Mouse (Mus musculus): Measurements from ENCODE around the gene Rnf8.

- TF ChIP-seq CTCF (IDR thresholded peaks at IDR 0.05; ENCODE audit: low read depth, low read length) (no peak), TAL1 (conservative IDR thresholded peaks at IDR 0.05; ENCODE audit: low read depth, low read length) (no peak), POLR2AphosphoS5 (IDR thresholded peaks at IDR 0.05; ENCODE audit: insufficient replicate concordance, low read depth, low read length) (no peak), GATA1 (IDR thresholded peaks at IDR 0.05; ENCODE audit: borderline replicate concordance, low read length) (no peak)
These were observed 31.0 kb upstream of the Rnf8 start for GRCm38 (mm10) chr17:29583569-29583968.
